Mouse (Mus musculus) embryonic facial prominence, embryonic 10.5 days (tissue): ENCODE measurements around the gene Dcun1d1. TPM values are rescaled to one million over a fixed set of nuclear protein-coding genes. Genes with fewer than 3 reads are reported as not detected.

Source experiments
- DNase-seq: peaks from one replicate; pipeline ENCODE4 v3.0.0-alpha.2; 2017; ENCODE audit warnings: low spot score
- H3K27ac ChIP-seq: fragments of 300-500 bp; sonication (generic); replicated peaks from 2 replicates; pipeline ENCODE4 v1.5.1; 2016; ENCODE audit warnings: mild to moderate bottlenecking
- H3K27me3 ChIP-seq: fragments of 300-500 bp; sonication (generic); replicated peaks from 2 replicates; pipeline ENCODE4 v1.6.1; 2016; ENCODE audit warnings: low read depth, mild to moderate bottlenecking; ENCODE audit not compliant: poor library complexity, severe bottlenecking
- H3K36me3 ChIP-seq: fragments of 300-500 bp; sonication (generic); replicated peaks from 2 replicates; pipeline ENCODE4 v1.6.1; 2016; ENCODE audit warnings: mild to moderate bottlenecking, moderate library complexity
- H3K4me1 ChIP-seq: fragments of 300-500 bp; sonication (generic); 2 replicates; pipeline ENCODE4 v1.6.1; 2016
- H3K4me3 ChIP-seq: fragments of 300-500 bp; sonication (generic); 2 replicates; pipeline ENCODE4 v1.5.1; 2016; ENCODE audit warnings: mild to moderate bottlenecking, moderate library complexity
- H3K9me3 ChIP-seq: fragments of 300-500 bp; sonication (generic); 2 replicates; pipeline ENCODE4 v1.6.1; 2016; ENCODE audit warnings: mild to moderate bottlenecking
- WGBS: fragments of 180-500 bp; shearing (Covaris S2); methylation state at CpG from one replicate; pipeline ENCODE4 v1.1.7; 2016; 5-methylcytosine and 5-hydroxymethylcytosine counted together
- polyA plus RNA-seq: library from polyadenylated mRNA; unstranded; fragments of >200 nt; fragmentation: Nextera tagmentation; extraction: Ambion mirVana; gene quantifications from 2 replicates; pipeline ENCODE4 v1.2.1, GENCODE M21; 2016

The Dcun1d1 gene
- polyA plus RNA-seq, 1 experiment from 2014 or later, result 104 TPM

DNA sequence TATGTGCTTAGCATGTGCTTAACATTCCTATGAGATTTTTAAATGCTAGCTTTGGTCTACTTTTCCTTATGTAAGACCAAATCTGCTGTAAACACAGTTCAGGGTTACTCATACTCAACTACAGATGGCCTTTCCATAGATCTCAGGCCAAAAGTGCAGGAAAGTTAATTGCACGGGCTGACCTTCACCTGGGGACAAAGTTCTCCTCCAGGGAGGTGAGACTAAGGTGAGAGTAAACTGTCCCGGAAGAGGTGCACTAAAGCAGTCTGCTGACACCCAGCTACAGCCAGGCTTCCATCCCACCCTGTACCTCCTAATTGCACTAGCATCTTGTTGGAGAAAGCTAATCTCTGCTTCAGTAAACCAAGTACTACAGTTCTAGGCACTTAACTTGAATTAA is 11.4 kb downstream of the Dcun1d1 start:
- H3K4me3 ChIP-seq, result no peak overlapping the region
- DNase-seq, result no peak
- H3K9me3 ChIP-seq, result no peaks in the 10 kb centered on the region
- no peaks in the 10 kb centered on the region for H3K36me3 ChIP-seq
- no peaks in the 10 kb centered on the region for H3K27me3 ChIP-seq
- no peak overlapping the region for H3K27ac ChIP-seq
- peaks cover 14% of the 10 kb centered on the region for H3K4me1 ChIP-seq
- 78% methylated on average over 2 of the region's 2 CpGs for WGBS

DNA sequence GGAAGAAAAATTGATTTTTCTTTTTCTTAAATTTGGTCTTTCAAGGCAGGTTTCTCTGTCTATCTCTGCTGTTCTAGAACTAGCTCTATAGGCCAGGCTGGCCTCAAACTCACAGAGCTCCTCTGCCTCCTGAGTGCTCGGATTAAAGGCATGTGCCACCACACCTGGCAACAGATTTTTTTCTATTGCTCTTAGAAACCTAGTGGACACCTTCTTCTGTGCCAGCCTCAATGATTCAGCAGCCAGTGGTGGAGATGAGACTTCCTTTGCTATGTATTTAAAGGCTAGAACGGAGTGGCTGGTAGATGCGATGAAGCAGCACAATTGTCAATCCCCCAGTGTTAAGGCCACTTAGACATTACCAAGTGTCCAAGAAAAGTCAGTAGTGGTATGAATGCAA is 13.2 kb downstream of the Dcun1d1 start:
- no peak overlapping the region for H3K27ac ChIP-seq
- no peaks in the 10 kb centered on the region for H3K27me3 ChIP-seq
- H3K4me3 ChIP-seq, result no peak overlapping the region
- WGBS, result 83% methylated on average over 3 of the region's 3 CpGs
- no peaks in the 10 kb centered on the region for H3K9me3 ChIP-seq
- H3K4me1 ChIP-seq, result peaks cover 4% of the 10 kb centered on the region; the same call in 1 of the 2 replicates
- peaks cover 10% of the 10 kb centered on the region; the same call in 1 of the 2 replicates for H3K36me3 ChIP-seq
- no peak for DNase-seq

DNA sequence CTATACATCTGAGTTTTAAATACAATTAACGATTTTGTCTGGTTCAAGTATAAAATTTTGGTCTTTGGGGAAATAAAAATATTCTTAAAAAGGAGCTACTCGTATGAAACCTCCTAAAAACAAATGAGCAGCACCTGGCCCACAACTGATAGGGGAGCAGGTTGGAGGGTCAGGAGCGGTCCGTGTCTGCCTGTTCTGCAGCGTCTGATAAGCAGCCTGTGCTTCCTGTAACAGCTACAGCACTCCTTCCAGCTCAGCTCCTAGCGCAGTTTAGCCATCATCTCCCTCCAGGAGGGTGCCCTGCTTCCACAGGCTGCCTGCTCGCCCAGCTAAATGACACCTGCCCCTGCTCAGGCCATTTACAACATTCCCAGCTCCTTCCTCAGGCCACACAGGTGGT is 13.8 kb downstream of the Dcun1d1 start:
- WGBS, result 61% methylated on average over 7 of the region's 7 CpGs
- H3K9me3 ChIP-seq, result no peaks in the 10 kb centered on the region
- no peak for DNase-seq
- no peak overlapping the region for H3K4me3 ChIP-seq
- H3K27me3 ChIP-seq, result no peaks in the 10 kb centered on the region
- peaks cover 15% of the 10 kb centered on the region for H3K36me3 ChIP-seq
- no peak overlapping the region for H3K27ac ChIP-seq
- H3K4me1 ChIP-seq, result peaks cover 4% of the 10 kb centered on the region; the same call in 1 of the 2 replicates

DNA sequence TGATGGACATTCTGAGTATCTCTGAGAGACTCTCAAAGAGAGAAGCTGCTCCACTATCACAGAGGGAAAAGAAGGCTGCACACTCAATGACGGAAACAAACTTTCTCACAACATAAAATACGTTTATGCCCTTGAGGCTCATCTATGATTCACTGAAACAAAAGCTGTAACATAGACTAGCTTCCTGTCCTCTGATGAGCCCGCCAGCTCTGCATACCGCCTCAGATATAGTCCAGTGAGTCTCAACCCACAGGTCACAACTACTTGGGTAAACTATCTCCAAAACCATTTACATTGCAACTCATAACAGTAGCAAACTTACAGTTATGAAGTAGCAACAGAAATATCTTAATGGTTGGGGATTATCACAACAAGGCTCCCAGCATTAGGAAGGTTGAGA is 14.7 kb downstream of the Dcun1d1 start:
- Histone ChIP-seq H3K27ac (no peak overlapping the region), H3K4me3 (no peak overlapping the region), H3K27me3 (no peaks in the 10 kb centered on the region), H3K36me3 (peaks cover 25% of the 10 kb centered on the region), H3K4me1 (peaks cover 4% of the 10 kb centered on the region; the same call in 1 of the 2 replicates), H3K9me3 (no peaks in the 10 kb centered on the region)
- 90% methylated on average over 4 of the region's 4 CpGs for WGBS
- no peak for DNase-seq

DNA sequence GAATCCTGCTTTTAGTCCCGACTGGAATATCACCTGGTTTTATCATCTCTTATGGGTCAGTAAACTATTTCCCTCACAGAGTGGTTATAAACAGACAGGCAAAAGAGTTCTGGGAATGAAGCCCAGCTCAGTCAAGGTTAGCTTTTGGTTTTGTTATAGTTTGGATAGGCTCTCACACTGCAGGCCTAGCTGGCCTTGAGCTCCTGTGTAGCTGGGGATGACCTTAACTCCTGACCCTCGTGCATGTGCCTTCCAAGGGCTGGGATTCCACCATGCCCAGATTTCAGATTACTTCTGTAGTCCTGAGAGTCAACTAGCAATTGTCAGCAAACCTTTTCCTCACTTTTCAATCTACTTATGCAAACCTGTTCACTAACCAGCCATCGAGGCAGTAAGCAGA is 19.0 kb downstream of the Dcun1d1 start:
- Histone ChIP-seq H3K27me3 (no peaks in the 10 kb centered on the region), H3K36me3 (peaks cover 64% of the 10 kb centered on the region), H3K4me3 (no peak overlapping the region), H3K27ac (no peak overlapping the region), H3K4me1 (no peaks in the 10 kb centered on the region; the same call in 1 of the 2 replicates), H3K9me3 (no peaks in the 10 kb centered on the region)
- DNase-seq, result no peak
- 91% methylated on average over 3 of the region's 3 CpGs for WGBS

DNA sequence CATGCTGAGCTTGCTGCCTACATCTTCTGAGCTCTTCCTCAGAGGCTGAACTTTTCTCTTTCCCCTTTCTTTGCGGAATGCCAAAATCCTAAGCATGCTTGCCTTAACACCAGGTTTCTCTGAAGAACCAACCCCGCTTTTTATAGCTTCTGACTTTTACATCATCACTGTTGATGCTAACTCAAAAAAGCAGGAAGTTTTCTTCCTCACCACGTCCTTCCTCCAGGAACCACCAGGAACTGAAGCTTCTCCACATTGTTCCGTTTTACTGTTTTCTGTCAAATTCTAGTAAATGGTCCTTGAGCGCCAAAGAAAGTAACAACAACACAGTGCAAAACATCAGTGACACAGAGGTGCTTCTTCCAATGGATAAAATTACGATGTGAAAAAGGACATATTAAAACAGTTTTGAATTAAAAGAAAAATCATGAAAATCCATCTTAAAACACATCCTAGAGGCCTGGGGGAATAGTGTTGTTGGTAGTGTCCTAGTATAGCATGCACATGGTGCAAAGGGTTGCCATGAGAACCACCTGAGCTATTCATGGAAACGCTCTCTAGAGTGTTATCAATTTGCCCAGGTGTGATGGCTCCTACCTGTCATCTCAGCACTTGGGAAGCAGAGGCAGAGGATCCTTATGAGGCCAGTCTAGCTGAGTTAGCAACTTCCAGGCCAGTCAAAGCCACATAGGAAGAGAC is 28.1 kb downstream of the Dcun1d1 start:
- H3K27ac ChIP-seq, result no peak overlapping the region
- peaks cover 64% of the 10 kb centered on the region for H3K36me3 ChIP-seq
- H3K9me3 ChIP-seq, result peaks cover 5% of the 10 kb centered on the region; the same call in 1 of the 2 replicates
- 90% methylated on average over 7 of the region's 7 CpGs for WGBS
- H3K4me3 ChIP-seq, result no peak overlapping the region
- no peaks in the 10 kb centered on the region for H3K4me1 ChIP-seq
- H3K27me3 ChIP-seq, result no peaks in the 10 kb centered on the region
- DNase-seq, result no peak

DNA sequence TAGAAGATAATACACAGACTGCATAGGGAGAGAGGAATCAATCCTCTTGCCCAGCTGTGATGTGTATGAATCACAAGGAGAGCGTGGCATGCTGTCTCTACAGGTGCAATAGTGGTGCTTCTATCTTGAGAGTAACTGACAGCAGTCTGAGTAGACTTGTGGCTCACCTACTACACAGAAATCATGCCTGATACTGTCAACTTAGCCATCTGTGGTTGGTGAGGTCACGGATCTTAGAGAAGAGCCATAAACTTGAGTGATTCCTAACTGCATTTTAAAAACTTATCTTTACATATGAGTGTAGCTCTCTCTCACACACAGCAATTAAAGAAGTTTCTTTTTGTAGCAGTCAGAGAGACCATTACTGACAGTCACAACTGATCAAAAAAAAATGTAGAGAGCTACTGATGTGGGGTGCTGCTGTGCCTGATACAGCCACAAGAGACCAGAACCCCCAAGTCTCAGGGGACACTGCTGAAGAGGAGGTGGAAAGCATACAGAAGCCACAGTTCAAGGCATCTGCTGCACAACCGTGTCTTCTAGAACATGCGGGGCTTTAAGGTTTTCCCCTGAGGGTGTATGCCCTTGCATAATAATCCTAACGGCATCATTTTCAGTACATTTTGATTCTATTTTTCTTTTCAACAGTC is 36.6 kb downstream of the Dcun1d1 start:
- Histone ChIP-seq H3K27me3 (no peaks in the 10 kb centered on the region), H3K9me3 (no peaks in the 10 kb centered on the region), H3K4me3 (no peak overlapping the region), H3K27ac (no peak overlapping the region), H3K4me1 (no peaks in the 10 kb centered on the region), H3K36me3 (peaks cover 68% of the 10 kb centered on the region)
- 95% methylated on average over 5 of the region's 5 CpGs for WGBS
- no peak for DNase-seq

DNA sequence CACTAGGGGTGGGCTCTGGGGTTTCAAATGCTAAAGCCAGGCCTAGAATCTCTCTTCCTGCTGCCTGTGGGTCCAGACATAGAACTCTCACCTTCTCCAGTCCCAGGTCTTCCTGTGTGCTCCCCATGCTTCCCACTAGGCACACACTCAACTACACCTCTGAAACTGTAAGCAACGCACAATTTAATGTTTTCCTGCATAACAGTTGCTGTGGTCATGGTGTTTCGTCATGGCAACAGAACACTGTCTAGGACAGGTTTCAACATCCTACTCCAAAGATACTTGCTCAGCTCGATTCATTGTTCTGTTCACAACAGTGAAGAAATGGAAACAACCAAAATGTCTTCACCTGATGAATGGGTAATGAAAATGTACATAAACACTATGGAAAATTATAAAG is 38.1 kb downstream of the Dcun1d1 start:
- peaks cover 58% of the 10 kb centered on the region for H3K36me3 ChIP-seq
- no peak for DNase-seq
- no peaks in the 10 kb centered on the region for H3K4me1 ChIP-seq
- H3K9me3 ChIP-seq, result no peaks in the 10 kb centered on the region
- H3K27me3 ChIP-seq, result no peaks in the 10 kb centered on the region
- H3K27ac ChIP-seq, result no peak overlapping the region
- WGBS, result 94% methylated on average over 3 of the region's 3 CpGs
- H3K4me3 ChIP-seq, result no peak overlapping the region

DNA sequence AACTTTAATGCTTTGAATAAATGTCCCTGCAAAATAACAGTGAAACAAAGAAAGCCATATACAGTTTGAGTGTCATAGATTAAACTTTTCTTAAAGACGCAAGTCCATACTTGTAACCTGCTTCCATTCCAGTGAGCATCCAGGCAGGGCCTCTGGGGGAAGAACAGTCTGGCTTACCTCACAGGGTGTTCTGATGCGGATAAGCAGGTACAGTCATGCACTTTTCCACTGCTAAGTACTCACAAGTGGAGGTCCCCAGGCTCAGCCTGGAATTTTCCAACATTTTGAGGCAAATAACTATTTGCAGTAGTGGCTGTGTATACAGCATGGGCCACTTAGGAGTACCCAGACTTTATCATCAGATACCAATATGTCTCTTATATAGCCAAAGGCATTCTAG is 39.3 kb downstream of the Dcun1d1 start:
- no peak overlapping the region for H3K4me3 ChIP-seq
- WGBS, result 95% methylated on average over 2 of the region's 2 CpGs
- no peaks in the 10 kb centered on the region for H3K27me3 ChIP-seq
- no peaks in the 10 kb centered on the region for H3K9me3 ChIP-seq
- no peak for DNase-seq
- peaks cover 53% of the 10 kb centered on the region for H3K36me3 ChIP-seq
- H3K27ac ChIP-seq, result no peak overlapping the region
- no peaks in the 10 kb centered on the region for H3K4me1 ChIP-seq

DNA sequence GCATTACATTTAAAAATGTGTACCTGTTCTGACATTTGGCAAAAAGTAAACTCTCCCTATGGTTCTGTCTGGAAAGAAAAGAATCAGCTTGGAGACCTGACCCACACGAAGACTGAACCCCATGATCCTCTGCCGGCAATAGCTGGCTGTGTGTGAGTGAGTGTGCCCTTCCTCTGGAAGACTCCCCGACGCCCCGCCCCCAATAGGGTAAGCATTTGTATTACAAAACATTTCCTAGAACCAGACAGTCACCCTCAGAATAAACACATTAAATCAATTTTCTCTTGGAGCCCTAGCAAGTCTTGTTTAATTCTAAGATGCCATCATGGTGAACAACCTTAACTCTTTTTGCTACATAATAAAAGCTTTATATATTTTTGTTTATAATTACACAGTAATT is 44.1 kb downstream of the Dcun1d1 start:
- no peaks in the 10 kb centered on the region for H3K9me3 ChIP-seq
- DNase-seq, result no peak
- WGBS, result 92% methylated on average over 5 of the region's 5 CpGs
- H3K4me3 ChIP-seq, result no peak overlapping the region
- no peak overlapping the region for H3K27ac ChIP-seq
- no peaks in the 10 kb centered on the region for H3K4me1 ChIP-seq
- H3K27me3 ChIP-seq, result no peaks in the 10 kb centered on the region
- peaks cover 49% of the 10 kb centered on the region for H3K36me3 ChIP-seq

DNA sequence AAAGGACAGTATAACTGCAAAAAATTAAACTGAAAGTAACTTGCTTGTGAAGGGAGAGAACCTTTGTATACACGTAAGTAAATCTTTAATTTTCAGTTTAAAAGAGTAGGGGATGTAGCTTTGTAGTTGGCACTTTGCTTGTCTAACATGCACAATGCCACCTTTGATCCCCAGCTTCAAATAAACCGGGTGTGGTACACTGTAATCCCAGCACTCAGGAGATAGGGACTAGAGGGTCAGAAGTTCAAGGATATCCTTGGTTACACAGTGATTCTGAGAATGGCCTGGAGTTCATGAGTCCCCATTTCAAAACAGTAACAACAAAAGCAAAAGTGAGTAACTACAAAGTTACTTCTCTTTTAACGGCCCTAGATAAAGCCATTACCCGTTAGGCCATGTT is 46.1 kb downstream of the Dcun1d1 start:
- Histone ChIP-seq H3K36me3 (peaks cover 40% of the 10 kb centered on the region), H3K9me3 (no peaks in the 10 kb centered on the region), H3K27ac (no peak overlapping the region), H3K4me3 (no peak overlapping the region), H3K27me3 (no peaks in the 10 kb centered on the region), H3K4me1 (no peaks in the 10 kb centered on the region)
- DNase-seq, result no peak
- 94% methylated on average over 4 of the region's 4 CpGs for WGBS

DNA sequence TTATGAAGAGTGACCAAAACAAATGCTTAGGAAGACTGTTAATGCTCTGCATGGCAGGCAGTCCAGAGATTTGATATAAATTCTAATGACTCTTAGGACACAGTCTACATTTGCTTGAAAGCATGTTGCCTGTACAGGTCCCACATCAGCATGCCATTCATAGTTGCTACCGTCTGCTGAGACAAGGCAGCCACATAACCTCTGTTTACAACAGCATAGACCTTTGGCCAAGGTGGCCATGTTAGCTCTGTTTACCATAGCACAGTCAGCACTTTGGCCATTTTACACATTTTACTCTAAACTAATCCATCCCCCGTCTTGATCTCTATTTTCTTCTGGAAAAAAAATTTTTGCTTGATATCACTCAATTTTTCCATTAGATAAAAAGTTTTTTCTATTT is 47.7 kb downstream of the Dcun1d1 start:
- H3K4me1 ChIP-seq, result no peaks in the 10 kb centered on the region
- no peaks in the 10 kb centered on the region for H3K9me3 ChIP-seq
- H3K36me3 ChIP-seq, result peaks cover 36% of the 10 kb centered on the region
- DNase-seq, result no peak
- no peak overlapping the region for H3K27ac ChIP-seq
- no peaks in the 10 kb centered on the region for H3K27me3 ChIP-seq
- no peak overlapping the region for H3K4me3 ChIP-seq
- 91% methylated on average over 2 of the region's 2 CpGs for WGBS

DNA sequence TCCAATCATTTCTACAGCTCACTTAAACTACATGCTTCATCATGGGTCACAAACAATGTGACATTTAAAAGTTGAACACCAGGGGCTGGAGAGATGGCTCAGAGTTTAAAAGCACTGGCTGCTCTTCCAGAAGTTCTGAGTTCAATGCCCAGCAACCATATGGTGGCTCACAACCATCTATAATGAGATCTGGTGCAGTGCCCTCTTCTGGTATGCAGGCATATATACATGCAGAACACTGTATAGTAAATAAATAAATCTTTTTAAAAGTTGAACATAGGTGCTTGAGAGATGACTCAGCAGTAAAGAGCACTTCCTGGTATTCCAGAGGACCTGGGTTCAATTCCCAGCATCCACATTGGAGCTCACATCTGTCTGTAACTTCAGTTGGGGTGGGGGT is 54.0 kb downstream of the Dcun1d1 start:
- no peak overlapping the region for H3K4me3 ChIP-seq
- H3K9me3 ChIP-seq, result no peaks in the 10 kb centered on the region; the same call in 1 of the 2 replicates

More for the DNA sequence above, 54.0 kb downstream of the Dcun1d1 start:
- no peak for DNase-seq
- no peak overlapping the region for H3K27ac ChIP-seq
- H3K4me1 ChIP-seq, result no peaks in the 10 kb centered on the region
- H3K36me3 ChIP-seq, result peaks cover 4% of the 10 kb centered on the region
- no peaks in the 10 kb centered on the region for H3K27me3 ChIP-seq
